Mouse (Mus musculus) CD8-positive naive resting alpha-beta T cell, adult 57 days (primary cell): Measurements from ENCODE around the gene Fggy. TPM values are rescaled to one million over a fixed set of nuclear protein-coding genes. Genes with fewer than 3 reads are reported as not detected.

Experiments used
- total RNA-seq: library from RNA; stranded (reverse); gene quantifications from one replicate; pipeline ENCODE4 v1.2.4, GENCODE M21; 2023

Fggy gene
- 5.5 TPM for total RNA-seq

DNA sequence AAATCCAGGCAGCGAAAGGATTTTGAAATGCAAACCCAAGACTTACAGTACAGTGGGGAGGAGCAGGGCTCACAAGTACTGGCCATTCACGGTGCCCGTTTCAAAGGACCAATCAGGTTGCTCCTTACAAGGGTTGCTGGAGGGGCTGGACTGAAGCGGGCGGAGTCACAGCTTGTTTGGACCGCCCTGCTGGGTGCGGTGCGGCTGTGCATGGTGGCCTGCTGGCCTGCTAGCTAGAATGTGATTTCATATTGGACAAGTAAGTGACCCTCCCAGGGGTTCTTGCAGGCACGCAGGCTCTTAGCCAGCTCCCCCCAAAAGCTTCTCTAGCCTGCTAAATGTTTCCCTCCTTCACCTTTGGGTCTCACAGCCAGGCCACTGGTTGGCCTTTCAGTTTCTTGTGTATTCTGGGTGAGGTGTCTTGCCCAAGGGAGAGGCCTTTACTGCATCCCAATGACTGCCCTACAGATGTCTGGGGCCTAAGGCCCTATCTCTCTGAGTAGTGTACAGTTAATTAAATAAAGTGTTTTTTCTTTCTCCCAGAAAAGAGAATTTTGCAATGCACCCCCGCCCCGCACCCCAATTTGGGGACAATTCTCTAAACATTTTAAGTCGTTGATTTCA lies at the start of gene Fggy:
Gene Fggy, plus strand, starts transcription at position 175 of the 624 bp plus-strand sequence.

GRCm38 (mm10) chr4:95966928-95967724 lies 409.8 kb downstream of the Fggy start, which contains the start of gene Hook1:
Hook1 (plus strand) TSS chr4:95967240.

